Mouse (Mus musculus): ENCODE measurements at regions not wholly inside any gene's neighbourhood (a gene's known extent, or its start where the extent isn't known, plus 50 kb on each side); places are given as distances from the start of the nearest gene placed in this dataset.

DNA sequence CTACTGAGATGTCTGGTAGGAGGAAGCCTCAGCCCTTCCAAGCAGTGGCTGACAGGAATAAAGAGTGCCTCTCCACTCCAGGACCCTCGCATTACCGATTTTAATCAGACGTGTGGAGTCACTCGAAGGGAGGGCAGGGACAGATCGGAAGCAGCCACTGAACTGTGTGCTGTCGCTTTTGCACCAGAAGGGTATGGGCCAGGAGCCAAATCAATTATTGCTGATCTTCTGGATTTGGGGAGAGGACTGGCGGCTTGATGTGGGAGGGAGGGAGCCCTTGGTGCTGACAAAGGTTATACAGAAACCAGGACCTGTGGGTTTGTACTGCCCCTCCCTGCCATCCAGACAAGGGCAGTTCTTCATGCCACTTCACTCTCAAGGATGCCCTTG lies 772.3 kb upstream of the Car8 start:
- H3K4me1 ChIP-seq (ENCODE audit: control insufficient read depth, insufficient read depth, low read length), result peaks cover 16% of the 10 kb centered on the region

DNA sequence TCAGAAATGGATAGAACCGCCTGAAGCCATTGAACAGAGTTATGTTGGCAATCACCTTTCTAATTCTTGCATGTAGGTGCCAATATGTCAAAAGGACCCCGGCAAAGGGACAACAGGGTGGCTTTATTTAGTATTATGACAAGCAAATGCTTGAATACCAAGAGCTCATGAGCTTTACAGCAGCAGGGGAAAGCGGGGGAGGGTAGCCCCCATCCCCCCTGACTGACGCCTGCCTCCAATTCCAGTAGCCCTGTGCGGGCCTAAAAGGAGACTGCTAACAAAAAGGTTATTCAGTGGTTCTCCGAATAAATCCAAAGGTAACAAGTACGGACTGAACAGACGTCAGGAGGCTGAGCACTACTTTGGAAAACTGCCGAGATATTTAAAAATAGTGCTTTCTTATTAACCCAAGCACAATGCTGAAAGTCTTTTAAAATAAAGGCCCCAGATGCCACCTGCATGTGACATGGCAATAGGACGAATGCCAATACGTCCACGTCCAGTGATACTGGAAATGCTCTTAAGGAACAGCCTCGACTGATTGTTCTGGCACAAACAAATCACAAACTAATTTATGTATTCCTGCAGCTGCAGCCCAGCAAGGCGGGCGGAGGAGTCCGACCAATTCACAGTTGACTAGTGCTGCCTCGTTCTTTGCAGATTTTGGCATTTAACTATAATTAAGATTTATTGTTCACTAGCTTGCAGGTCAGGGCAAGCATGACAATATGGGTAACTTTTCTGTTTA lies 771.7 kb upstream of the Car8 start:
- peak overlapping the region; percentile 24; the same call in 1 of the 2 replicates for H3K4me2 ChIP-seq (ENCODE audit: low read depth, low read length)
- ATAC-seq (ENCODE audit: insufficient read depth, low FRiP score), result no peak
- WGBS, result 52% methylated on average over 17 of the region's 17 CpGs

More for the DNA sequence above, 772.3 kb upstream of the Car8 start:
- H3K4me2 ChIP-seq (ENCODE audit: low read depth, low read length), result peak overlapping the region; percentile 24; the same call in 1 of the 2 replicates
- H3K9me3 ChIP-seq (replicated peaks; ENCODE audit: control insufficient read depth, low read length), result no peaks in the 10 kb centered on the region
- H3K4me3 ChIP-seq (replicated peaks; ENCODE audit: low read length), result no peak overlapping the region
- WGBS, result 24% methylated on average over 7 of the region's 7 CpGs
- no peak overlapping the region for H3K27ac ChIP-seq (ENCODE audit: low read length)
- no peak overlapping the region for H3K9ac ChIP-seq (ENCODE audit: low read length)
- H3K27me3 ChIP-seq (ENCODE audit: control insufficient read depth, insufficient read depth, low read length), result no peaks in the 10 kb centered on the region
- no peaks in the 10 kb centered on the region for H3K36me3 ChIP-seq (ENCODE audit: control insufficient read depth, insufficient read depth, low read length)
- ATAC-seq (ENCODE audit: insufficient read depth, low FRiP score), result no peak; the same call in 1 of the 2 replicates

DNA sequence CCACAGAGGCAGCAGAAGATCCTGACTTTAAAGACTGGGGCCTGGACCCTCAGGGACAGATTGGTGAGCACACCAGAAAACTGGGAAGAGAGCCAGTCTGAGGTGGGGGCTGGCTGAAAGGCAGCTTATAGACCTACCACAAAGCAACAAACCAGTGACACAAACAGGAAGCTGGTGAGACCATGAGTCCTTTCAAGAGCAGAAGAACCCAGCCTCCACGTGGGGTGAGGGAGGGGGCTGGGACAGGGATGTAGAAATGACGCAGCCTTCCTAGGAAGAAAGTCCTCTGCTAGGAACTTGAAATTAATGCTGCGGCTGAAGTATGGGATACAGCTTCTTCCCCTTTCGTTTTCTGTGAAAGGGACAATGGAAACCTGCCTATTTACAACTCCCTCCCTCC lies 770.8 kb upstream of the Car8 start:
- no peaks in the 10 kb centered on the region for H3K27me3 ChIP-seq (ENCODE audit: control insufficient read depth, insufficient read depth, low read length)
- no peaks in the 10 kb centered on the region for H3K9me3 ChIP-seq (replicated peaks; ENCODE audit: control insufficient read depth, low read length)
- no peaks in the 10 kb centered on the region for H3K36me3 ChIP-seq (ENCODE audit: control insufficient read depth, insufficient read depth, low read length)
- H3K4me2 ChIP-seq (ENCODE audit: low read depth, low read length), result no peak overlapping the region
- no peak for ATAC-seq (ENCODE audit: insufficient read depth, low FRiP score)
- WGBS, result 60% methylated on average over 4 of the region's 4 CpGs
- no peak overlapping the region for H3K4me3 ChIP-seq (replicated peaks; ENCODE audit: low read length)
- no peak overlapping the region for H3K27ac ChIP-seq (ENCODE audit: low read length)
- H3K4me1 ChIP-seq (ENCODE audit: control insufficient read depth, insufficient read depth, low read length), result peaks cover 7% of the 10 kb centered on the region; the same call in 1 of the 2 replicates
- no peak overlapping the region for H3K9ac ChIP-seq (ENCODE audit: low read length)

More for the DNA sequence above, 771.7 kb upstream of the Car8 start:
- Histone ChIP-seq H3K27me3 (ENCODE audit: control insufficient read depth, insufficient read depth, low read length) (no peaks in the 10 kb centered on the region), H3K4me3 (replicated peaks; ENCODE audit: low read length) (no peak overlapping the region), H3K36me3 (ENCODE audit: control insufficient read depth, insufficient read depth, low read length) (no peaks in the 10 kb centered on the region), H3K9me3 (replicated peaks; ENCODE audit: control insufficient read depth, low read length) (no peaks in the 10 kb centered on the region), H3K27ac (ENCODE audit: low read length) (no peak overlapping the region), H3K9ac (ENCODE audit: low read length) (no peak overlapping the region), H3K4me1 (ENCODE audit: control insufficient read depth, insufficient read depth, low read length) (peaks cover 10% of the 10 kb centered on the region)

DNA sequence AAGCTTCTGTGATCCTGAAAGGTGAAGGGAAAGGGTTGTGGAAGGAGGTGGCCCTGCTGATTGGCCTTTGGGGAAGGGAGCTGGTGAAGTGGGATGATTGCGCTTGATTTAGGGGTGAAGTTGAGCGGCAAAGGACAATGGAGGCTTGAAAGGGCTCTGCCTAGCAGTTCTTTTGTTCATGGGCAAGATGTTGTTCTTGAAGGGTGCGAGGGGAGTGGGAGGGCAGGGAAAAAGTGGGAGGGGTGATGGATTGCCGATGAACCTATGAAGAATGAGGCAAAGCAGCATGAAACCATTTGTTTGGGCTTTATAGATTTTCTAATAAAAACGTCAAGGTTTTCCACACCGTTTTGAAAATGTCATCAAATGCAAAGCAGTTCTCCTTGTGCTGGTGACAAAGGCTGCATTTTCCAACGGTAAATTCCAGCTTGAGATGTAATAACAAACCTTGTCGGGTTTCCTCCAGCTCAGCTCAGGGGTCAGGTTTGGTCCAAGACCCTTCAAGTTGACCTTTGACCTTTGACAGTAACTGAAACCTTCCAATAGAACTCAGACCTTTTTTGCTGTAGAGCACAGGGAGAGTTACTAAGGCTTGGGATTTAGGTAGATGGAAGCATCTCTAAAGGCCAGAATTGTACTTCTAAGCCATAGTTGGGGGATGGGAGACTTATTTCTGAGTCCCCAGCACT lies 767.2 kb upstream of the Car8 start:
- Histone ChIP-seq H3K4me2 (ENCODE audit: low read depth, low read length) (no peak overlapping the region), H3K36me3 (ENCODE audit: control insufficient read depth, insufficient read depth, low read length) (no peaks in the 10 kb centered on the region), H3K4me3 (replicated peaks; ENCODE audit: low read length) (no peak overlapping the region), H3K27me3 (ENCODE audit: control insufficient read depth, insufficient read depth, low read length) (no peaks in the 10 kb centered on the region), H3K4me1 (ENCODE audit: control insufficient read depth, insufficient read depth, low read length) (peaks cover 7% of the 10 kb centered on the region; the same call in 1 of the 2 replicates), H3K9me3 (replicated peaks; ENCODE audit: control insufficient read depth, low read length) (no peaks in the 10 kb centered on the region), H3K27ac (ENCODE audit: low read length) (no peak overlapping the region), H3K9ac (ENCODE audit: low read length) (no peak overlapping the region)
- 42% methylated on average over 8 of the region's 8 CpGs for WGBS
- ATAC-seq (ENCODE audit: insufficient read depth, low FRiP score), result no peak

DNA sequence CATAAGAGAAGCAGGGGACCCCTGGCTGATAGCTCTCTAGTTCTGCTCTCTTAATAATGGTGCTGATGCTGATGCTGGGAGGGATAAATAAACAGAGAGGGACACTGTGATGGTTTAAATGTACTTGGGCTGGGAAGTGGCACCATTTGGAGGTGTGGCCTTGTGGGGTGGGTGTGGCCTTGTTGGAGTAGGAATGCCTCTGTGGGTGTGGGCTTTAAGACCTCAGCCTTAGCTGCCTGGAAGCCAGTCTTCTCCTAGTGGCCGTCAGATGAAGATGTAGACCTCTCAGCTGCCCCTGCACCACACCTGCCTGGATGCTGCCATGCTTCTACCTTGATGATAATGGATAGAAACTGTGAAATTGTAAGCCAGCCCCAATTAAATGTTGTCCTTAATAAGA lies 765.0 kb upstream of the Car8 start:
- Histone ChIP-seq H3K27ac (ENCODE audit: low read length) (no peak overlapping the region), H3K27me3 (ENCODE audit: control insufficient read depth, insufficient read depth, low read length) (no peaks in the 10 kb centered on the region), H3K4me1 (ENCODE audit: control insufficient read depth, insufficient read depth, low read length) (no peaks in the 10 kb centered on the region), H3K36me3 (ENCODE audit: control insufficient read depth, insufficient read depth, low read length) (no peaks in the 10 kb centered on the region), H3K4me2 (ENCODE audit: low read depth, low read length) (no peak overlapping the region), H3K4me3 (replicated peaks; ENCODE audit: low read length) (no peak overlapping the region), H3K9ac (ENCODE audit: low read length) (no peak overlapping the region), H3K9me3 (replicated peaks; ENCODE audit: control insufficient read depth, low read length) (no peaks in the 10 kb centered on the region)
- 70% methylated on average over 1 of the region's 1 CpGs for WGBS
- no peak for ATAC-seq (ENCODE audit: insufficient read depth, low FRiP score)

DNA sequence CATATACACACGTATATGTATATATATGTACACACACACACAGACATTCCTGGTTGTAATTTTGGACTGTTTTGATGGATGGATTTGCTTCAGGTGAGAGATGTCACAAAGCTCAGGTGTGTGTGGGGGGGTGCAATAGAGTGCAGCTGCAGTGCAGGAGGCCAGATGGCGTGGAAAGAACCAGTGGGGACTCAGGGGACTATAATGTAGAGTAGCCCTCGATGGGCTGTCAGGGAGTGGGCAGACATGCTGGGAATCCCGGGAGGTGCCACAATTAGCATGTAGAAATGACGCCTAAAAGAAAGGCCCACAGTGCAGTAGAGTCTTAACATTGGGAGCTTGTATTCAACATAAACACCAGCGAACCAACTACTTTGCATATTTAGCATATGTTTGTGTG lies 763.5 kb upstream of the Car8 start:
- no peak overlapping the region for H3K27ac ChIP-seq (ENCODE audit: low read length)
- 82% methylated on average over 6 of the region's 6 CpGs for WGBS
- no peak overlapping the region for H3K9ac ChIP-seq (ENCODE audit: low read length)
- H3K9me3 ChIP-seq (replicated peaks; ENCODE audit: control insufficient read depth, low read length), result no peaks in the 10 kb centered on the region
- no peak overlapping the region for H3K4me2 ChIP-seq (ENCODE audit: low read depth, low read length)
- no peak for ATAC-seq (ENCODE audit: insufficient read depth, low FRiP score)
- H3K27me3 ChIP-seq (ENCODE audit: control insufficient read depth, insufficient read depth, low read length), result no peaks in the 10 kb centered on the region
- no peaks in the 10 kb centered on the region for H3K36me3 ChIP-seq (ENCODE audit: control insufficient read depth, insufficient read depth, low read length)
- no peaks in the 10 kb centered on the region for H3K4me1 ChIP-seq (ENCODE audit: control insufficient read depth, insufficient read depth, low read length)
- H3K4me3 ChIP-seq (replicated peaks; ENCODE audit: low read length), result no peak overlapping the region

DNA sequence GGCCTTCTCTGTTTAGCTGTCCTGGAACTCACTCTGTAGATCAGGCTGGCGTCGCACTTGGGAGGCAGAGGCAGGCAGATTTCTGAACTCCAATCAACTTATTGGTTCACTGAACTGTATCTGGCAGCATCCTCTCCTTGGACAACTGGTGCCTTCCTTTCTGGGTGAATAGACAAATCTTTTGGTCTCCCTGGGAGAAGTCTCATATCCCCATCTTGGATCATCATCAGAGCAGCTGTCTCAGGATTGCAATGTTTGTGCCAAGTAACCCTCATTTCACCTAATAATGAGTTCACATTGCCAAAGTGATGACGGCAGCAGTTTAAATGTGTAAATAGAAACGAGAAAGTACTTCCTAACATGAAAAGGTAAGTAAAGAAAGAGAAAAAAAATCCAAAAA lies 759.8 kb upstream of the Car8 start:
- no peak for ATAC-seq (ENCODE audit: insufficient read depth, low FRiP score)
- H3K36me3 ChIP-seq (ENCODE audit: control insufficient read depth, insufficient read depth, low read length), result no peaks in the 10 kb centered on the region
- no peaks in the 10 kb centered on the region for H3K4me1 ChIP-seq (ENCODE audit: control insufficient read depth, insufficient read depth, low read length)
- H3K4me3 ChIP-seq (replicated peaks; ENCODE audit: low read length), result no peak overlapping the region
- 82% methylated on average over 4 of the region's 4 CpGs for WGBS
- H3K9ac ChIP-seq (ENCODE audit: low read length), result no peak overlapping the region
- H3K27ac ChIP-seq (ENCODE audit: low read length), result no peak overlapping the region
- H3K9me3 ChIP-seq (replicated peaks; ENCODE audit: control insufficient read depth, low read length), result no peaks in the 10 kb centered on the region
- no peak overlapping the region for H3K4me2 ChIP-seq (ENCODE audit: low read depth, low read length)
- H3K27me3 ChIP-seq (ENCODE audit: control insufficient read depth, insufficient read depth, low read length), result no peaks in the 10 kb centered on the region

DNA sequence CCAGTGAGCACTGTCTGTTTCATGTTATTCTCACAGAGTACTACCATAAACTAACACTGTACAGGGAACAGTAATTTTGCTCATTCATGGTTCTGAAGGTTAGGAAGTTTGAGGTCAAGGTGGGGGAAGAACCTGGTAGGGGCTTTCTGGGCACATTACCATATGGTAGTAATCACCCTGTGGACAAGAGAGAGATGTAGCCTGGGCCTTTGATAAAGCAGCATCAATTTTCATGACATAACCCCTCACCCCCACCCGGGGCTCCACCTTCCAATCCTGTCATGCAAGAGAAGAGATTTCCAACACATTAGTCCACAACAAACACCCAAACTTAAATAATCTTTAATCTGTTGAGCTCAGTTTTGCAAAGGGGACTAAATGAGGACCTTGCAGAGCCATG lies 753.3 kb upstream of the Car8 start:
- 60% methylated on average over 1 of the region's 1 CpGs for WGBS
- ATAC-seq (ENCODE audit: insufficient read depth, low FRiP score), result no peak
- Histone ChIP-seq H3K4me2 (ENCODE audit: low read depth, low read length) (no peak overlapping the region), H3K4me3 (replicated peaks; ENCODE audit: low read length) (no peak overlapping the region), H3K27ac (ENCODE audit: low read length) (no peak overlapping the region), H3K9ac (ENCODE audit: low read length) (no peak overlapping the region), H3K27me3 (ENCODE audit: control insufficient read depth, insufficient read depth, low read length) (no peaks in the 10 kb centered on the region), H3K9me3 (replicated peaks; ENCODE audit: control insufficient read depth, low read length) (no peaks in the 10 kb centered on the region), H3K4me1 (ENCODE audit: control insufficient read depth, insufficient read depth, low read length) (no peaks in the 10 kb centered on the region), H3K36me3 (ENCODE audit: control insufficient read depth, insufficient read depth, low read length) (no peaks in the 10 kb centered on the region)

DNA sequence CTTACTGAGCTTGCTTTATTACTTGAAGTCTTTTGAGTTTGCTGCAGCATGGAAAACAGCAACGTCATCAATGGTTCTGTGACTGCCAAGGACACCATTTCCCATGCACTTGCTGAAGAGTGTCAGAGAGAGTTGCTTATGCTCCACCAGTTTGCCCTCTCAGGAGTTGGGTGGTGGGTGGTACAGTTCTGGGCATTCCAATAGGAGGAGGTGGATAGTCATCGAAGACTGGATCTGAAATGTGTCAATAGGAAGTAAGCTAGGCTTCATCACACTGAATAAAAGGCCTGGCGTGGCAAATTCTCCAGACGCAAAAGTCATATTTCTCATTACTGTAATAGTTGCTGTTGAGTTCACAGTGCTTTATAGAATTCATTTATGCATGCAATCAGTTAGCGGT lies 751.7 kb upstream of the Car8 start:
- Histone ChIP-seq H3K27me3 (ENCODE audit: control insufficient read depth, insufficient read depth, low read length) (no peaks in the 10 kb centered on the region), H3K9ac (ENCODE audit: low read length) (no peak overlapping the region), H3K36me3 (ENCODE audit: control insufficient read depth, insufficient read depth, low read length) (no peaks in the 10 kb centered on the region), H3K9me3 (replicated peaks; ENCODE audit: control insufficient read depth, low read length) (no peaks in the 10 kb centered on the region), H3K4me3 (replicated peaks; ENCODE audit: low read length) (no peak overlapping the region), H3K4me2 (ENCODE audit: low read depth, low read length) (no peak overlapping the region), H3K27ac (ENCODE audit: low read length) (no peak overlapping the region), H3K4me1 (ENCODE audit: control insufficient read depth, insufficient read depth, low read length) (no peaks in the 10 kb centered on the region)
- no peak for ATAC-seq (ENCODE audit: insufficient read depth, low FRiP score)
- WGBS, result 86% methylated on average over 5 of the region's 5 CpGs

Data from stomach, embryonic 16.5 days (tissue).